Mouse (Mus musculus): ENCODE data around the gene Mydgf.

The Mydgf gene

GRCm38 (mm10) chr17:56144546-56144945 is 39.2 kb downstream of the Mydgf start:
- in situ Hi-C loops (cut with MseI, MboI): no loop called here

GRCm38 (mm10) chr17:56141702-56142605 is 41.8 kb downstream of the Mydgf start:
- in situ Hi-C loops (cut with MseI, MboI): no loop called here

- in situ Hi-C loops (cut with MseI, MboI): no loop called here
These were observed 43.7 kb downstream of the Mydgf start, which contains the start of gene Sema6b for GRCm38 (mm10) chr17:56139858-56140595. Gene Sema6b (minus strand): TSS chr17:56140343.

- in situ Hi-C loops (cut with MseI, MboI): no loop called here
These were observed 44.4 kb downstream of the Mydgf start for GRCm38 (mm10) chr17:56139355-56139754.

GRCm38 (mm10) chr17:56137839-56138613 is 45.7 kb downstream of the Mydgf start:
- in situ Hi-C loops (cut with MseI, MboI): no loop called here

- in situ Hi-C loops (cut with MseI, MboI): no loop called here
These were observed 47.2 kb downstream of the Mydgf start for GRCm38 (mm10) chr17:56136558-56136957.

GRCm38 (mm10) chr17:56134463-56134971 is 49.2 kb downstream of the Mydgf start:
- in situ Hi-C loops (cut with MseI, MboI): no loop called here

GRCm38 (mm10) chr17:56133457-56134363 is 50.0 kb downstream of the Mydgf start:
- in situ Hi-C loops (cut with MseI, MboI): no loop called here

- in situ Hi-C loops (cut with MseI, MboI): no loop called here
These were observed 51.1 kb downstream of the Mydgf start for GRCm38 (mm10) chr17:56132661-56133060.

- in situ Hi-C loops (cut with MseI, MboI): no loop called here
These were observed 51.9 kb downstream of the Mydgf start for GRCm38 (mm10) chr17:56131814-56132213.

GRCm38 (mm10) chr17:56131136-56131535 is 52.6 kb downstream of the Mydgf start:
- in situ Hi-C loops (cut with MseI, MboI): no loop called here

- in situ Hi-C loops (cut with MseI, MboI): no loop called here
These were observed 55.5 kb downstream of the Mydgf start for GRCm38 (mm10) chr17:56128246-56128645.

GRCm38 (mm10) chr17:56126175-56126574 is 57.5 kb downstream of the Mydgf start:
- in situ Hi-C loops (cut with MseI, MboI): no loop called here

Data from mouse trophoblast stem cell (cell line).